Mouse (Mus musculus): ENCODE measurements around the gene Eif5a.

GRCm38 (mm10) chr11:69939731-69940130, 18.0 kb upstream of the Eif5a start:
- TF ChIP-seq POLR2A (IDR thresholded peaks at IDR 0.05; ENCODE audit: low read depth, low read length) (no peak), CTCF (IDR thresholded peaks at IDR 0.05; ENCODE audit: borderline replicate concordance, insufficient read depth, low read length) (no peak)
